ENCODE assay signal across 10 mouse cellular contexts in the genomic region with DNA sequence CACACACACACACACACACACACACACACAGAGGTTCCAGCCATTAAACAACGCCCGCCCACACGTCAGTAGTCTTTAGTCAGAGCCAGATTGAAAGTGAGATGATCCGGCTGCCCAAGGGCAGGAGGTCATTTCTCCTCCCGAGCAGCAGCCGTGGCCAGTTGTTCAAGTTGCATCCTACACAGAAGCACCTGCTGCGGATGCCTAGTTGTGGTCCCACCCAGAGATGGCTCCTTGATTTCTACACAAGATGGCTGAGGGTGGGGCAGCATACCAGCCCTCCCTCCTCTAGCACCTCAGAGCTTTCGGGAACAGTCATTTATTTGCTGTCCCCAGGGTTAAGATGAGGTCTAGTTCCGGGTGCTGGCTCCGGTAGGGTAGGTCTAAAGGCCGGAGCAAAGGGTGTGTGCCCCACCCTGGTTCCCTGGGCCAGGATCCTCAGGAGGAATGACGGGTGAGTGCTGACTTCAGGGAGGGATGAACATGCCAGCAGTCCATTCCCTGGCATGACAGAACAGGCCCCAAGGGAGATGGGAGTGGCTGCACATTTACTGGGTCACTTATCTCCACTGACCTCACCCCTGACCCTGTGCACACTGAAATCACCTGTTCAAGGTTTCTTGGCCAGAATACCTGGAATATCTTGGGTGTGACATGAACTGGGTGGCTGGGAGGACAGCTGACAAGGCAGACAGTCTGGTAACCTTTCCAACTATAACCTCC. TPM values are rescaled to one million over a fixed set of nuclear protein-coding genes. Genes with fewer than 3 reads are reported as not detected.
DNase-seq lines count a peak whose midpoint lies in the region; ATAC-seq lines count a peak whose summit lies in the region.
"Had no signal": no experiment of that assay in that cellular context is flagged by ENCODE, and none has a peak within 500 bp of the region (broad histone marks: within the 10 kb centered on the region; RNA-seq: fewer than 3 reads in every experiment).

No protein-coding gene starts in this region.

- no peak overlapping the region for H3K4me2 ChIP-seq in midbrain, embryonic 13.5 days (replicated peaks)

- H3K9me3 ChIP-seq in midbrain, embryonic 13.5 days: no peaks in the 10 kb centered on the region

- H3K27ac ChIP-seq in midbrain, embryonic 13.5 days: no peak overlapping the region

- DNase-seq in gastrocnemius, adult 18-20 months (ENCODE audit: low spot score): peak; percentile 63
- no peak for DNase-seq in gastrocnemius, postnatal 4 days (ENCODE audit: low spot score in 2 of 2)
- peak; percentile 68 for DNase-seq in urinary bladder, postnatal 14 days (ENCODE audit: low spot score)
- DNase-seq in urinary bladder, postnatal 25 days (ENCODE audit: low spot score): no peak
- DNase-seq in large intestine, adult 2 months (ENCODE audit: low read depth, low spot score): peak; percentile 90
- DNase-seq in thymus, postnatal 4 days: no peak
- DNase-seq in thymus, postnatal 14 days: no peak
- DNase-seq: B cell, adult 2 months; cerebellum, adult 8-10 months had no signal

- no peak overlapping the region for H3K9ac ChIP-seq in midbrain, embryonic 13.5 days (replicated peaks)

- no peaks in the 10 kb centered on the region for H3K4me1 ChIP-seq in midbrain, embryonic 13.5 days (replicated peaks)

- no peaks in the 10 kb centered on the region for H3K27me3 ChIP-seq in midbrain, embryonic 13.5 days

- 13% methylated on average over 12 of the region's 12 CpGs for WGBS in large intestine, adult 2 months
- WGBS in midbrain, embryonic 13.5 days: 83% methylated on average over 12 of the region's 12 CpGs

- peaks cover 55% of the 10 kb centered on the region for H3K36me3 ChIP-seq in midbrain, embryonic 13.5 days

- H3K4me3 ChIP-seq in midbrain, embryonic 13.5 days (replicated peaks): no peak overlapping the region

- no peak for ATAC-seq in midbrain, embryonic 13.5 days

RNA-seq across cellular contexts. Expression of gene Actn4, which starts 7.7 kb away (rescaled TPM):
- 10 to 100 TPM; 29.6 to 46.1 TPM for total RNA-seq in gastrocnemius, adult 18-20 months (2021)
- 100 to 1,000 TPM; 133 to 160 TPM for total RNA-seq in gastrocnemius, postnatal 4 days (2021)
- 542 and 776 TPM in 2 replicates for polyA plus RNA-seq in large intestine, adult 2 months (2012; rRNA removed)
- 120 and 132 TPM in 2 replicates for polyA plus RNA-seq in midbrain, embryonic 13.5 days (2015; fragmentation: Nextera tagmentation; extraction: Ambion mirVana)

RNA-seq across cellular contexts. Expression of gene Eif3k, which starts 11.8 kb away (rescaled TPM):
- total RNA-seq in gastrocnemius, adult 18-20 months (2021): 100 to 1,000 TPM; 128 TPM
- 100 to 1,000 TPM; 191 to 212 TPM for total RNA-seq in gastrocnemius, postnatal 4 days (2021)
- polyA plus RNA-seq in large intestine, adult 2 months (2012; rRNA removed): 281 and 323 TPM in 2 replicates
- polyA plus RNA-seq in midbrain, embryonic 13.5 days (2015; fragmentation: Nextera tagmentation; extraction: Ambion mirVana): 318 and 323 TPM in 2 replicates

RNA-seq across cellular contexts. Expression of gene Map4k1, which starts 12.0 kb away (rescaled TPM):
- under 1 TPM; 0.24 to 0.59 TPM for total RNA-seq in gastrocnemius, adult 18-20 months (2021)
- 1 to 10 TPM; 1.3 to 1.6 TPM for total RNA-seq in gastrocnemius, postnatal 4 days (2021)
- polyA plus RNA-seq in large intestine, adult 2 months (2012; rRNA removed): 21.4 and 27.4 TPM in 2 replicates
- 4.5 and 5.0 TPM in 2 replicates for polyA plus RNA-seq in midbrain, embryonic 13.5 days (2015; fragmentation: Nextera tagmentation; extraction: Ambion mirVana)

Comparison
In these comparisons a context has a peak if more than half of its experiments do, and no peak if none do; other contexts are left out.
1. DNase-seq: peak in gastrocnemius, adult 18-20 months (single experiment), urinary bladder, postnatal 14 days (single experiment) and large intestine, adult 2 months (single experiment); none in gastrocnemius, postnatal 4 days (0 of 2), urinary bladder, postnatal 25 days (single experiment), thymus, postnatal 4 days (single experiment) and thymus, postnatal 14 days (single experiment).